Comparison of ENCODE assay signal across 18 mouse cellular contexts in the genomic region with DNA sequence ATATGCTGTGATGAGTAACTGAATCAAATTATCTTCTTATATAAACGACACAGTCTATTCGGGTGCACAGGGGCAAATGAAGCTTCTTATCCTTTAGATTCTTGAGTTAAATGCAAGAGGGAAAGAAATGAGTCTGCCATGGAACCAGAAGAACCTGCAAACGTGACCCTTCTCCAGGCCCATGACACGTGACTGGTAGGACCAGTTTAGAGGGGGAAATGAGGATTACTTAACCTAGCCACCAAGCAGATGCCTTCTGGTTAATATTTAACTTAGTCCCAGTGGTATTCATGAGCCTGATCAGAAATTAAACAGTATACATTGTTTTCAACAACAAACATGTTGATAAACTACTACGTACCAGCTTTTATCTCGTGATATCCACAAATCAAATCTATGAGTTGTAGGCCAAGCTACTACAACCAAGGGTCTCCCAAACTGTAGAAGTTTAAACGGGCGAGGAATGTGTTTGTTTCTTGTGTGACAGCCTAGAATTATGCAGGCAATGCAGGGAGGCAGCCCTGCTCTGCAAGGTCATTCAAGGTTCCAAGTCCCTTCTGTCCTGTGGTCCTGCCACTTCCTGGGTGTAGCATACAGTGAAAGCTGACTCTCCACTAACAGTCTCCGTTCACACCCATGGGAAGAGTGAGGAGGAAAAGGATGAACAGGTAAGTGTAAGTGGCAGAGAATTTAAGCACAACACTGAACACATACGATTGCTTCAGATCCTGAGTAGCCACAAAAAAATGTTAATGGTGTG.
DNase-seq lines count a peak whose midpoint lies in the region; ATAC-seq and TF ChIP-seq lines count a peak whose summit lies in the region.
"Had no signal": no experiment of that assay in that cellular context is flagged by ENCODE, and none has a peak within 500 bp of the region (broad histone marks: within the 10 kb centered on the region; RNA-seq: fewer than 3 reads in every experiment).

No protein-coding gene starts in this region.

- TF ChIP-seq EP300 in lung, postnatal 0 days (IDR thresholded peaks at IDR 0.05) = peak; percentile 22; the same call in 1 of the 2 replicates

- DNase-seq in intestine, embryonic 14.5 days (ENCODE audit: low spot score) = no peak
- peak; percentile 55 for DNase-seq in lung, postnatal 0 days (ENCODE audit: low spot score)
- no peak for DNase-seq in retina, embryonic 14.5 days (ENCODE audit: low spot score)
- DNase-seq in layer of hippocampus, postnatal 25 days (ENCODE audit: extremely low spot score in 1 of 2, low spot score in 1 of 2) = no peak
- DNase-seq in embryo, embryonic 10 days (ENCODE audit: low spot score) = no peak
- DNase-seq: cerebellum, adult 11-12 months; heart, adult 2 months; heart, postnatal 14 days; layer of hippocampus, adult 9-11 months; left cerebral cortex, postnatal 4 days; thymus, adult 2 months had no signal

- H3K4me3 ChIP-seq in intestine, embryonic 14.5 days (ENCODE audit: low read depth, low read length) = no peak overlapping the region
- H3K4me3 ChIP-seq in intestine, embryonic 15.5 days (replicated peaks) = no peak overlapping the region
- H3K4me3 ChIP-seq in kidney, embryonic 16.5 days (ENCODE audit: low read length) = no peak overlapping the region
- no peak overlapping the region for H3K4me3 ChIP-seq in lung, postnatal 0 days (ENCODE audit: low read depth, low read length)
- H3K4me3 ChIP-seq: embryonic facial prominence, embryonic 15.5 days; forebrain, embryonic 13.5 days; heart, adult 2 months; neural tube, embryonic 12.5 days had no signal

- TF ChIP-seq CTCF in lung, postnatal 0 days (IDR thresholded peaks at IDR 0.05) = no peak

- no peaks in the 10 kb centered on the region for H3K4me1 ChIP-seq in intestine, embryonic 14.5 days (replicated peaks; ENCODE audit: control insufficient read depth, insufficient read depth, low read length)
- no peaks in the 10 kb centered on the region for H3K4me1 ChIP-seq in intestine, embryonic 15.5 days (replicated peaks)
- H3K4me1 ChIP-seq in kidney, embryonic 16.5 days (ENCODE audit: insufficient read depth, low read length) = peaks cover 31% of the 10 kb centered on the region
- H3K4me1 ChIP-seq in lung, postnatal 0 days (ENCODE audit: insufficient read depth, low read depth, low read length) = no peaks in the 10 kb centered on the region
- H3K4me1 ChIP-seq: forebrain, embryonic 13.5 days; neural tube, embryonic 12.5 days had no signal

- no peak overlapping the region for H3K27ac ChIP-seq in intestine, embryonic 14.5 days (ENCODE audit: low read depth)
- 0 out of 2 replicates have a peak overlapping the region, but pooled peaks have one; percentile 15 for H3K27ac ChIP-seq in intestine, embryonic 15.5 days
- peak overlapping the region; percentile 59 for H3K27ac ChIP-seq in kidney, embryonic 16.5 days (ENCODE audit: low read length)
- peak overlapping the region; percentile 1; the same call in 1 of the 2 replicates for H3K27ac ChIP-seq in lung, postnatal 0 days (ENCODE audit: low read length)
- H3K27ac ChIP-seq: embryonic facial prominence, embryonic 15.5 days; forebrain, embryonic 13.5 days; heart, adult 2 months; neural tube, embryonic 12.5 days had no signal

- H3K27me3 ChIP-seq in intestine, embryonic 14.5 days (replicated peaks; ENCODE audit: control insufficient read depth, insufficient read depth, low read length) = no peaks in the 10 kb centered on the region
- H3K27me3 ChIP-seq in intestine, embryonic 15.5 days (replicated peaks) = no peaks in the 10 kb centered on the region
- no peaks in the 10 kb centered on the region; the same call in 1 of the 2 replicates for H3K27me3 ChIP-seq in kidney, embryonic 16.5 days (ENCODE audit: insufficient read depth, low read length)
- no peaks in the 10 kb centered on the region for H3K27me3 ChIP-seq in lung, postnatal 0 days (replicated peaks; ENCODE audit: insufficient read depth, low read length)
- H3K27me3 ChIP-seq: embryonic facial prominence, embryonic 15.5 days; forebrain, embryonic 13.5 days; neural tube, embryonic 12.5 days had no signal

- WGBS in intestine, embryonic 14.5 days = 55% methylated on average over 10 of the region's 10 CpGs
- WGBS in intestine, embryonic 15.5 days = 55% methylated on average over 10 of the region's 10 CpGs
- WGBS in kidney, embryonic 16.5 days = 53% methylated on average over 10 of the region's 10 CpGs
- 48% methylated on average over 10 of the region's 10 CpGs for WGBS in lung, postnatal 0 days

- no peak overlapping the region for H3K4me2 ChIP-seq in intestine, embryonic 14.5 days (ENCODE audit: low read length)
- H3K4me2 ChIP-seq in intestine, embryonic 15.5 days (replicated peaks) = 0 out of 2 replicates have a peak overlapping the region, but pooled peaks have one; percentile 1
- H3K4me2 ChIP-seq in kidney, embryonic 16.5 days (replicated peaks; ENCODE audit: low read depth, low read length) = no peak overlapping the region
- H3K4me2 ChIP-seq in lung, postnatal 0 days (replicated peaks; ENCODE audit: low read depth, low read length) = no peak overlapping the region
- H3K4me2 ChIP-seq: embryonic facial prominence, embryonic 15.5 days; forebrain, embryonic 13.5 days; neural tube, embryonic 12.5 days had no signal

- H3K9me3 ChIP-seq in intestine, embryonic 14.5 days (ENCODE audit: control insufficient read depth, low read length) = no peaks in the 10 kb centered on the region
- H3K9me3 ChIP-seq in intestine, embryonic 15.5 days = no peaks in the 10 kb centered on the region
- H3K9me3 ChIP-seq in kidney, embryonic 16.5 days (ENCODE audit: low read length) = no peaks in the 10 kb centered on the region
- H3K9me3 ChIP-seq in lung, postnatal 0 days (ENCODE audit: low read length) = no peaks in the 10 kb centered on the region
- H3K9me3 ChIP-seq: embryonic facial prominence, embryonic 15.5 days; forebrain, embryonic 13.5 days; neural tube, embryonic 12.5 days had no signal

- H3K9ac ChIP-seq in intestine, embryonic 14.5 days (ENCODE audit: low read length) = no peak overlapping the region
- H3K9ac ChIP-seq in intestine, embryonic 15.5 days = no peak overlapping the region
- no peak overlapping the region for H3K9ac ChIP-seq in kidney, embryonic 16.5 days (replicated peaks; ENCODE audit: low read length)
- no peak overlapping the region for H3K9ac ChIP-seq in lung, postnatal 0 days (replicated peaks; ENCODE audit: low read depth)
- H3K9ac ChIP-seq: embryonic facial prominence, embryonic 15.5 days; forebrain, embryonic 13.5 days; neural tube, embryonic 12.5 days had no signal

- peak; percentile 71 for ATAC-seq in intestine, embryonic 14.5 days (replicated peaks; ENCODE audit: low FRiP score, low TSS enrichment, low read depth)
- peak; percentile 86 for ATAC-seq in intestine, embryonic 15.5 days
- ATAC-seq in kidney, embryonic 16.5 days (ENCODE audit: low FRiP score, low TSS enrichment) = peak; percentile 55; the same call in 1 of the 2 replicates
- ATAC-seq in lung, postnatal 0 days = peak; percentile 49
- ATAC-seq: forebrain, embryonic 13.5 days; hindbrain, embryonic 16.5 days; midbrain, embryonic 16.5 days had no signal

- no peaks in the 10 kb centered on the region for H3K36me3 ChIP-seq in intestine, embryonic 14.5 days (ENCODE audit: control insufficient read depth, insufficient read depth, low read length)
- no peaks in the 10 kb centered on the region for H3K36me3 ChIP-seq in intestine, embryonic 15.5 days
- H3K36me3 ChIP-seq in kidney, embryonic 16.5 days (ENCODE audit: insufficient read depth, low read length) = no peaks in the 10 kb centered on the region
- no peaks in the 10 kb centered on the region for H3K36me3 ChIP-seq in lung, postnatal 0 days (ENCODE audit: insufficient read depth, low read length)
- H3K36me3 ChIP-seq: embryonic facial prominence, embryonic 15.5 days; neural tube, embryonic 12.5 days had no signal
